Mouse (Mus musculus) adrenal gland, postnatal 14 days (tissue): ENCODE measurements around the gene Spag4. TPM values are rescaled to one million over a fixed set of nuclear protein-coding genes. Genes with fewer than 3 reads are reported as not detected.

Experiments used
- DNase-seq: peaks from one replicate; pipeline ENCODE4 v3.0.0; 2021; ENCODE audit warnings: mixed read lengths
- long read RNA-seq, 2 experiments: library from polyadenylated mRNA; stranded (forward); transcript quantifications; one replicate each; pipeline ENCODE4 v2.0.0; 2021
- total RNA-seq: library from RNA; stranded (reverse); gene quantifications from 2 replicates; pipeline ENCODE4 v1.2.3, GENCODE M21; 2021

Gene Spag4
- 4.2 and 6.0 TPM in 2 replicates for total RNA-seq
- long read RNA-seq, experiment 1, partial matches to known transcripts = 0 of 7 reads
- long read RNA-seq, experiment 1, other reads (novel, unspliced or antisense) = 4 of 7 reads
- long read RNA-seq, experiment 2, partial matches to known transcripts = 0 of 1 reads
- long read RNA-seq, experiment 2, other reads (novel, unspliced or antisense) = 1 of 1 reads

DNA sequence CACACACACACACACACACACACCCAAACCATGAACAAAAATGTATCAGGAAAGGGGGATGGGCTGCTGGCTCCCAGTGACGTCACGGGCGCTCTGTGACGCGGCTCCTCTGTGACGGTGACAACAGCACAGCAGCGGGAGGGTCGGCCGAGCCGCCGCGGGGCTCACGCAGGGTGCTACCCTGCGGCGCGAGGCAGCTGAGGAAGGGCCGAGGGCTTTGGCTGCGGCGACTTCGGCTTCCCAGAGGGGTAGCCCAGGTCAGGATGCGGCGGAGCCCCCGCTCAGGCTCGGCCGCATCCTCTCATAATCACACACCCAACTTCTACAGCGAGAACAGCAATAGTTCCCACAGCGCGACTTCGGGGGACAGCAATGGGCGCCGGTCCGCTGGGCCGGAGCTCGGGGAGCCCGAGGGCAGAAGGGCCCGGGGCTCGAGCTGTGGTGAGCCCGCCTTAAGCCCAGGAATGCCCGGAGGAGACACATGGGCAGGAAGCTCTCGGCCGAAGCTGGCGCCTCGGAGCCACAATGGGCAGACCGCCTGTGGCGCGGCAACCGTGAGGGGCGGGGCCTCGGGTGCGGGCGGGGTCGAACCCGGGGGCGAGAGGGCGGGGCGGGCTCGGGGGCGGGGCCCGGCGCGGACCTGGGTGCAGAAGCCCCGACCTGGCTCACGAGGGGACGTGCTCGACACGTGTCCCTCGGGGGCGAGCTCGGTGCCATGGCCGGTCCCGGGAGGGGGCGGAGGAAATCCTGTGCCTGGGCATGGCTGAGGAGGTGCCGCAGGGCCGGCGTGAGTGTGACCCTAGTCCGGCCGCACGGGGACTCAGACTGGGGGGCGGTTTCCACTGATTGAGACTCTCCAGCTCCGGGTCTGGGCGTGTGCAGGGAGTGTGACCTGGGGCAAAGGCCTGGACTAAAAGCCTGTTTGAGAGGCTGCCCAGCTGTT lies at the start of gene Spag4:
TSS of gene Spag4 (plus strand) at position 77 of the 943 bp plus-strand sequence.
- DNase-seq = peak; percentile 92

DNA sequence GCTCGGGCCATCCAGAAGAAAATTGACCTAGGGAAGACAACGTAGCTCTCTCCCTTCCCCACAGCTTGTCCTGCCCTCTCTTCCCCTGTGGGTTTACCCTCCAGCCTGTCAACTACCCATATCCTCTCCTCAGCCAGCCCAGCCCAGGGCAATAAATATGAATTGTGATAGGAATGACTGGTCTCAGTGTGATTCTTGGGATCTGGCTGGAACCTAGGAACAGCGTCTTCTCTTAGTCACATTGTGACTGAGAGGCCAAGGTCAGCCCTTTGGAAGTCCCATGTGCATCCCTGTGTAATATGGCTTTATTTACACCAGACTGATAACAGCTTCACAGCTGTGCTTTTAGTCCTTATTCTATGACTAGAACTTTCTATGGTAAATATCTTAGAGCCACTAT lies 46.9 kb upstream of the Spag4 start:
- peak; percentile 24 for DNase-seq

DNA sequence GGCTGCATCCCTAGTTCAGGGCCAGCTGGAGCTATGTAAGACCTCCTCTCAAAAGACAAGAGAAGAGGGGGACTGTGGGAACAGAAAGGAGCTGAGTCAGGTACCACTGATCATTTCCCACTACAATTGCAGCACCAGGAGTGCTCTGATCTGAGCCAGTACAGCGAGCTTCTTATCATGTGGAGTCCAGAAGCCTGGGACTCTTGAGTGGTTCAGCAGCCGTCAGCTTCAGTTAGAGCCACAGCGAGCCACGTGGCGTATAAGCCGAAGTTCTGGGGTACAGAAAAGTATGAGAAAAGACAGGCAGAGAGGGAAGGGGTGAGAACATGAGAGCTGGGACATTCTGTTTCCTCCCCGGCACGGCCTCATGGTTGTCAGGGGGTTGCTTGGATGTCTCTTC lies 43.8 kb upstream of the Spag4 start:
- no peak for DNase-seq

DNA sequence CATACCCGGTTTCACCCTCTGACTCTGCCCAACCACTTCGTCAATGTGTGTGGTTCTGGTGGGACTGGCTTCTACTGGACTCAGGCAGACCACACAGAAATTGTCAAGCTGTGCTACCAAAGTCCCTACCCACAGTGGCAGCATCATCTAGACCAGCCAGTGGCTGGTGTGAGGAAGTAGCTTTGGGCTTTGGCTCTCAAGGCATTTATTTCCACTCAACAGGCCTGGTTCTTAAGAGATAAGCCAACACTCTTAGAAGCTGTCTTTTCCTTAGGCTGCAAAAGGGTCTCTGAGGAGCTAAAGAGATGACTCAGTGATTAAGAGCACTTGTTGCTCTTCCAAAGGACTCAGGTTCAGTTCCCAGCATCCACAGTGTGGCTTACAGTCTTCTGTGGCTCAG lies 43.2 kb upstream of the Spag4 start:
- no peak for DNase-seq

DNA sequence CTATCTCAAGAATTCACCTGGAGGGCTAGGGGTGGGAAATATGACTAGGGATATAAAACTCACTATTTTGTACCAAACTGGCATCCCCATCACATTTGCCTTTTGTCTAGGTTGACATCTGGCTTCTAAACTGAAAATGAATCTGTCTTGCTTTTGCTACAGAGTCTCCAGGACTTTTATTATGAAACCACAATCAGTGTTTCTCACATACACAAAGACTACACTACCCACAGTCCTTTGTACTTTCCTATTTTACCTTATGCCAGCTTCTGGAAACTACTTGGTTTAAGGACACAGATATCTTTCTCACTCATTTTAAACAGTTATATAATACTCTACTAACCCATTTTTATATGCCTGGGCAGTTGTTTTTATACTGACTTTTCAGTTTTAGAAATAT lies 39.5 kb upstream of the Spag4 start:
- DNase-seq = no peak

DNA sequence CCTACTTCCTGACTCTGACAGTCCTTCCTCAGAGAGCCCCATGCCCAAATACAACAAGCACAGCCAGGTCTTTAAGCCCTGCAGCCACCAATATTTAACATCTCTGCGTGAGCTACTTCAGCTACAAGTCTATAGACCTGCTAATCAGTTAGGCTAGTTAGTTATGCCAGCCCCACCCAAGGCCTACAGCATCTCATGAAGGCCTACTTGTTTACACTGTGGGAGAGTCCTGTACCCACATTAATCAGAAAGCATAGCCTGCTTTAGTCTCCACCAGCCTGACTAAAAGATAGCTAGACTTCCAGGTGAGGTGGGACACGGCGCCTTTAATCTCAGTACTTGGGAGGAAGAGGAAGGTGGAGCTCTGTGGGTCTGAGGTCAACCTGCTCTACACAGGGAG lies 25.6 kb upstream of the Spag4 start:
- no peak for DNase-seq

DNA sequence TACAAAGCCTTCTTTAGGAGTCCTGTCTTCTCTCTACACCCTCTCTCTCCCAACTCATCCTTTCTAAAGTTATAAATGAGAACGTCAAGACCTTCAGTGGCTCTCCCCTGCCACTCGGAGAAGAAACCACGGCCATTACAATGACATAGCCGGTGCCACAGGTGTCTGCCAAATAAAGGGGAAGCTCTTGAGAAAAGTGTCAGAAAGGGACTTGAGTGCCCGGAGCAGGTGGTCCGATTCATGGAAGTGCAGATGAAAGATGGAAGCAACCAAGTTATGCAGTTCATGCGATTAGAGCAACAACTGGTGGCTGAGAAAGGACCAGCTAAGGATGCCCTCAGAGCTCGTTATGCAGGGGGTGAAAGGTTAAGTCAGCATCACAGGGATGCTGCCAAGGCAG lies 22.1 kb upstream of the Spag4 start:
- DNase-seq = no peak

DNA sequence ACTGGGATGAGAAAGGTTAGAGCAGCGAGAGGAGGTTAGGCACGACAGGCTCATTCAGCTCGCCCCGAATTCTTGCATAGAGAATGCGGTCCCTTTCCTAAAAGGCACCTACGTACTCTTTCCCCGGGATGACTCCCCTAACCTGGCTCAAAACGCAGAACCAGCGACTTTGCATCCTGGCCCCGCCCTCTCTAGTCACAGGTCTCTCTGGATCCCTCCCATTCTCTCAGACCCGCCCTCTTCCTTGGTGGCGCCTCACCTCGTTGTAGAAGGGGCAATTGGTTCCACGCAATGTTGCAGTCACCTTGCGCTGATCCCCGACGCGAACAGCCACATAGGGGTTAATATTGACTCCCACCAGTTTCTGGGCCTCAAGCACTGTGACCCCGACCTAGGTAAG lies 17.0 kb upstream of the Spag4 start:
- no peak for DNase-seq

DNA sequence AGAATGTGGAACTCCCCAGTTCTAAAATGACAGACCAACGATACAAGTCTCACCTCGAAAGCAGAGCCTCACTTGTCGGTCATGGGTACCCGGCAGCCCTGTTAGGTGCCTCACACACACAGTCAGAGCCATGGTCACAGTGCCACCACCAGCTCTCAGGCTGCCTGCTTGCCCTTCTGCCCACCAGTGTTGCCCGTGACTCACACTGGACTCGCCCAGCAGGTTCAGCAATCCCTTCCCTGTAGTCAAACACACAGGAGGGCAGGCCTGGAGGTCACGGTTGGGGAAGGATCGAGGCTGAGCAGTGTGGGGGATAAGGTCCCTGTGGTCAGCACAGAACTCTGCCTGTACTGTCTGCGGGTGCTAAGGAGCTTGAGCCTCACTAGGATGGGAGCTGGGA lies 12.2 kb upstream of the Spag4 start, which contains the start of gene Fer1l4:
TSS of gene Fer1l4 (minus strand) at position 132 of the 400 bp plus-strand sequence.
- DNase-seq = no peak

DNA sequence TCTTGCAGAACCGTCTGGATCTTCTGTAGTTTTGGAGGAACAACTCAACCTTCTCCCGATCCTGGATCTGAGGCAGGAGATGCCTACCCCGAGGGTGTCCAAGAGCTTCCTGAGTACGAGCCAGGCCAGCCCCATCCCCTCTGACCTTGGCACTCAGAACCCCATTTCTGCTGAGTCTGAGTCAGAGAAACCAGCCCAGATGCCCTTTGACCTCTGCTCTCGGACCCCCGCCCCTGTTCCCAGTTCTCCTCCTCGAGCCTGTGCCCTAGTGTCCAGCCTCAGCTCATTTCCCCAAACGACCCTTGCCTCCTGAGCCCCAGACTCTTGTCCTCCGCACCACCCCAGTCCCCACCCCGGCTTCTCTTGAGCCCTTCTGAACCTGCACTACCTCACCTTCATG lies 1.2 kb downstream of the Spag4 start:
- DNase-seq = no peak

DNA sequence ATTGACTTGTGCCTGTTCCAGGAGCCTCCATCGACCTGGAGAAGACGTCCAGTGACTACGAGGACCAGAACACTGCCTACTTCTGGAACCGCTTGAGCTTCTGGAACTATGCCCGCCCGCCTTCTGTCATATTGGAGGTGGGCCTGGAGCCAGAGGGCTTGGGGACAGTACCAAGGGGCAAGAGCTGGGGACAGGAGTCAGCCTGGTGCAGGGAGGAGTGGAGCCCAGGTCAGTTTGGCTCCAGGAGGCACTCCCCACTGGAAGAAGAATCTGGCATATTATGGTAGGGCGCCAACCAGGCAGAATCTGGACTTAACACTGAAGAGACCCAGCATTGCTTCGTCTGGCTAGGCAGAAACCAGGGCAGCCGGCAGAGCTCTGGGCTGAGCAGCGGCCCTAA lies 2.9 kb downstream of the Spag4 start:
- peak; percentile 19 for DNase-seq

DNA sequence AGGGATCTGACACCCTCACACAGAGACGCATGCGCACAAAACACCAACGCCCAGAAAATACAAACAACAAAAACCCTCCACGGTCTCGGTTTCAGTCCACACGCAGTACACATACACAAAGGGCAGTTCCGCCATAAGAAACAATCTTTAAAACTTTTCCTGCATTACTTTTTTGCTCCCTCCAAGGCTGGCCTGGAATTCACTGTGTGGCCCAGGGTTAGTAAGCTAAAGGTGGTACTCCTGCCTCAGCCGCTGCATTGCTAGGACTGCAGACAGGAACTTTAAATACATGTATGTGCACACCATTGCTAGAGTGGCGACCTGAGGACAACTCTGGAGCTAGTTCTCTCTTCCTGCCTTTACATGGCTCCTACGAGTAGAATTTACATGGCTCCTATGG lies 6.3 kb downstream of the Spag4 start:
- no peak for DNase-seq

DNA sequence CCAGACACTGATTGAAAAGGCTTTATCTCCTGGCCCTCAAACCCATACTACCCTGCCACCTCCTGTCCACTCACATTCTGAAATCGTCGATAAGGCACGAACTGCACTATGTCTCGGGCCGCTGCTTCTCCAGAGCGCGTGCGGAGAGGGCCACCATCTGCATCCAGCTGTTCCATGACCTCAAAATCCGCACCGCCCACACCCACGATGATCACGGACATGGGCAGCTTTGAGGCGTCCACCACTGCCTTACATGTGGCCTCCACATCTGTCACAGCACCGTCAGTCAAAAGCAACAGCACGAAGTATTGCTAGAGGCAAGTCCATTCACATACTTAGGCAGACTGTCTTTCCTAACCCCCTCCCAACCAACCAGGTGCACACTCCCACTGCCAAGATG lies 8.8 kb downstream of the Spag4 start:
- no peak for DNase-seq

DNA sequence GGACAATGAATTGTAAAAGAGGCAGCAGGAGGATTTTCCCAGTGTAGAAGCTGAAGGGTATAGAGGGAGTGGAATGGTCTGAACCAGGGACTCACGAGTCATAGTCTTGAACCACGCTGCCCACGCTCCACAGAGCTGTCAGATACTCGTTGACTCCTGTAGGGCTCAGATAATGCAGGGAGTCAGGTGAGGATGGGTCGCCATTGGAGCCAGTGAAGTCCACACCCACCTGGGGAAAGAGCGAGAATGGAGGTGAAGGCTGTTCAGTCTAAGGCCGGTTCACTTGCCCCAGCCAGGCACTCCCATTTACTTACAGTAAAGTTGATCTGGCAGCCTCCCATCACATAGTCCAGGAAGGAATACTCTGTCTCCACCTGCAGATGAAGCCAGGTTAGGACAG lies 12.5 kb downstream of the Spag4 start:
- no peak for DNase-seq

DNA sequence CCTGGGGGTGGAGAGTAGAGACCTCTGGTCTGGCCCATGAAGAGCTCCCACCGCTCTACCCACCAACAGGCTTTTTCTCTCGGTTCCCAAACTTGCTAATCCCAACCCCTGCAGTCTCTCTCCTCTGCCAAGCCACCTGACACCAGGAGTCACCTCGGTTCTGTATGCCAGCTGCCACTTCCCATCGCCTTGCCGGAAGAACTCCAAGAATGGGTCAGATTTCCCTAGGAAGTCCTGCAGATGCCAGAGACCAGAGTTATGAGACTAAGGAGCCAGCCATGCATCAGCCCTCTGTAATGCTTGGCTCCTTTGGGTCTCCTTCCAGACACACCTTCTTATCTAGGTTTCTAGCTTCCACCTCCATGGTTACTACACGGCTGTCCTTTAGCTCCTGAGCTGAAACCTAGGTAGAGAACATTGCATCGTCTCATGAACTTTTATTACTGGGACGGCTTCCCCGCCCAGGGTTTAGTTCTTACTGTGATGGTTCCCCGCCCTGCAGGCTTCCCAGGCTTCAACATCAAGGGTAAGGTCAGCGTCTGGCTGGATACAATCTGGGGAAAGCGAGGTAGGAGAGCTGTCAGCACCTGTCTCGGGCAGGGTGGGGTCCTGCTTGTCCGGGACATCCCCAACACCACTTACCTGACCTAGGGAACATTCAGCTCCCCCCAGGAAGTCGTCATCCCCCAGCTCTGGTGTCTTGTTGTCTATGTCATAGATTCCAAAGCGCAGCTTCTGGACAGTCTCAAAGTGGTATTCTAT lies 13.6 kb downstream of the Spag4 start:
- DNase-seq = no peak

DNA sequence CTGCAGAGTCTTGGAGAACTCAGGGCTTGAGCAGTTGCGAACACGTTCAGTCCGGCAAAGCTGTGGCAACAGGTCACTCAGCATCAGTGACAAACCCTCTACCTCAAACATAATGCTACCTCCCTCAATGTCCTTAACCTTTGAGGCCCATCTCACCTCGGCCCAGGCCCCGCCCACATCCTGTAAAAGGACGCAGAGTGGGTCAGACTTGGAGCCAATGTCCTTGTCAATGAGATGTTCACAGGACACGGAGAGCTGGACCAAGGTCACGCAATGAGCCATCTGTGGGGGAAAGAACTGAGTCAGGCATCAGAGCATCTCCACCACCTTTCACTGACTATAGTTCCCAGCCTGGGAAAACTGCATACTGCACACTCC lies 14.2 kb downstream of the Spag4 start:
- peak; percentile 66 for DNase-seq

DNA sequence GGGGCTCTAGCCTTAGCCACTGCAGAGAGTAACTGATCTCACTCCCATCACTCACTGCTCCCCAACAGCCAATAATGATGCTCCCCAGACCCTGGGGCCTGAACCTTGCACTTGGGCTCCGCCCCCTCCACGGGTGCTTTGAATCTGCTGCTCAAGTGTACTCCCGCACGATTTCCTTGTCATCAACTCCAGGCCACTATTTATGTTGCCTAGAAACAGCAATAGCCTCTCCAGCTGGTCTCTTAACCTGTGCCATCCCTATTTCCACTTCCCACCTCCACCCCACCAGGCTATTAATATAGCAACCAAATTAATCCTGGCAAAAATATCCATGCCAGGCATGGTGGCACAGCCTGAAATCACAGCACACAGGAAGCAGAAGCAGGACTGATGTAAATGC lies 14.7 kb downstream of the Spag4 start:
- DNase-seq = peak; percentile 19

DNA sequence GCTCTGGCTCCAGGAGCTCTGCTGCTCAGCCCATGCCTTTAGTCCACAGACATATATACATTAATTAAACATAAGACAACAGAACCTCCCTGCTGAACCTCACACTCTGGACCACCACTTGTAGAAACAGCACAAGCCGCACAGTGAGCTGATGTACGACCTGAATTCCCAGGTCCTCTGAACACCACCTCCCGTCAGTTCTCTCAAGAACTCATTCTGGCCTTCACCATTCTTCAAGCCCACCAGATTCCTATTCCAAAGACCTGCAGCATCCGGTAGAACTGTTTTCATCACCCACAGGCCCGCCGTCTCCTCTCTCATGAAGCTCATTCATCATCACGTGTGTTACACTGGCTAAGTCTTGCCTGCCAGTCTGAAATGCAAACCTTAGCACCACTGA lies 15.4 kb downstream of the Spag4 start:
- DNase-seq = no peak

DNA sequence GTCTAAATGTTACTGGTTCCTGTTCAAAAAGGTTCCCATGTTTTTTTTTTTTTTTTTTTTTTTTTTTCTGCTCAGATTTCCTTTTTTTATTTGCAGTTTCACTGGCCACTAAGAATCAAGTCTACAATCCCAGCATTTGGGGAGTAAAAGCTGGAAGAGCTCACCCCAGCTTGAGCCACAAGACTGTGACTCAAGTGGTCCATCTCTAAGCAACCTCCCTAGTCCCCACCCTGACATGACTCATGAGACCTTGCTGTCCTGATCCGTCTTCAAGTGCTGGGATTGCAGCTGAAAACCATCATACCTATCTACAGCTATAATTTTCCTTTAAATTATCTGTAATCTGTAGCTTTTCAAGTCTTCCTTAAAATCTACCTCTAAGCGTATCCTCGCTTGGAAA lies 19.6 kb downstream of the Spag4 start:
- DNase-seq = no peak

DNA sequence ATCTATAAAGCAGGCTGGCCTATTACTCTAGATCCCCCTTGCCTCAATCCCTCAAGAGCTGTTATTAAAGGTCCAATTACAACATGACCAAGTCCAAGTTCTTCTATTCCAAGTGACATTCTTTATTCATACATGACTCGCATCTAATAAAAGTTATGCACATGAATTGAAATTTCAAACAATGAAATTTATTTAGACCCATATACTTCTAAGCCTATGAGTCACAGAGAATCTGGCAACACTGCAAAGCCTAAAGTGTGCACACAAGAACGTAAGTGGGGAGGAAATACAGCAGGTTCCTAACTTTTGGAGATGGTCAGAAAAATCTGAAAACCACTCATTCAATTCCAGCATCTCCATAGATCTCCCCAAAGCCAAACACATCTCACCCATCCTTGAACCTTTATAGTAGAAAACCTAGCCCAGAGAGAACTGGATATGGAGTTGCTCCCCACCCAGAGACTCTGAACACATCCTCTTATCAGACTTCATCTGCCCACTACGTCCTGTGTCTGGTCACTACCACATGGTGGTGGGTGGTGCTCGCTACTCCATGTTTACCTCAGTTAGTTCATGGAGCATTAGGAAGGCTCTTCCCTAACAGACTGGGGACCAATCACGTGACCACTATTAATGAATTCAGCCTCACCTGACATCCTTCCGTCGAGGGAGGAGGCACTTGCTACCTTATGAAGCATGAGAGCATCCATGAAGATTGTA lies 22.6 kb downstream of the Spag4 start:
- no peak for DNase-seq

DNA sequence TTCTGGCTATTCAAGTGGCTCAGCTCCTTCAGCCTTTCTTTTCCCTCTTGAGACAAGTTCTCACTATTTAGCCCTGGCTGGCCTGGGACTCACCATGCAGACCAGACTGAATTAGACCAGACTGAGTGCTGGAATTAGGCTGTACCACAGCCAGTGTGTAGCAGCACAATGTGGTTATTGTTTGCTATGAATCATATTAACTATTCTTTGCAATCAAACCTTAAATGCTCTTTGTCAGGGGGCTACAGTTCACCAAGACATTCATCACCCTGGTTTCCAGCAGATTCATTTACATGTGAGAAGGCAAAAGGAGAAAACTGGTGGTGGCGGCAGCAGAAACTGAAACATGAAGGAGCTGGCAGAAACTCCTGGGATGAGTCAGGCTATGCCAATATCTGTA lies 24.8 kb downstream of the Spag4 start:
- no peak for DNase-seq

DNA sequence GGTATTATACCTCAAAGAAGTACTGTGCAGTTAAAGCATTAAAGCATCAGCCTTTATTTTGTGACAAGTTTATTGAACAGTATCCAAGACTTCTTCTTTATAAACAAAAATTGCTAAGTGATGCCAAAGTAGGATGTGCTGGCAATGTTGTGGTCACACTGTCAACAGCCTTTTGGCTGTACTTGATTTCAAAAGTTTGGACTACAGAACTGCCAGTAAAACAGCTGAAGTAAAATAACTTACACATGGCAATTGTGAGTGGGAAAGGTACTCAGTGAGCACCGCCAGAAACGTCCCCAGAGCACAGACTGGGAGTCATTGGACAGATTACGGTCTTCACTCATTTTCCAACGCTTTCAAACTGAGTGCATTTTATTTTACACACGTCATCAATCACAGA lies 27.0 kb downstream of the Spag4 start:
- no peak for DNase-seq
